Mouse (Mus musculus) T-cell, adult 66 days (primary cell): Measurements from ENCODE around the gene Mnx1. TPM values are rescaled to one million over a fixed set of nuclear protein-coding genes. Genes with fewer than 3 reads are reported as not detected.

Experiments
- total RNA-seq, 2 experiments: library from RNA; stranded (reverse); gene quantifications; 3 replicates in 1 of 2; 4 replicates in 1 of 2; pipeline ENCODE4 v1.2.4; 2023

Gene Mnx1
- not detected for total RNA-seq

DNA sequence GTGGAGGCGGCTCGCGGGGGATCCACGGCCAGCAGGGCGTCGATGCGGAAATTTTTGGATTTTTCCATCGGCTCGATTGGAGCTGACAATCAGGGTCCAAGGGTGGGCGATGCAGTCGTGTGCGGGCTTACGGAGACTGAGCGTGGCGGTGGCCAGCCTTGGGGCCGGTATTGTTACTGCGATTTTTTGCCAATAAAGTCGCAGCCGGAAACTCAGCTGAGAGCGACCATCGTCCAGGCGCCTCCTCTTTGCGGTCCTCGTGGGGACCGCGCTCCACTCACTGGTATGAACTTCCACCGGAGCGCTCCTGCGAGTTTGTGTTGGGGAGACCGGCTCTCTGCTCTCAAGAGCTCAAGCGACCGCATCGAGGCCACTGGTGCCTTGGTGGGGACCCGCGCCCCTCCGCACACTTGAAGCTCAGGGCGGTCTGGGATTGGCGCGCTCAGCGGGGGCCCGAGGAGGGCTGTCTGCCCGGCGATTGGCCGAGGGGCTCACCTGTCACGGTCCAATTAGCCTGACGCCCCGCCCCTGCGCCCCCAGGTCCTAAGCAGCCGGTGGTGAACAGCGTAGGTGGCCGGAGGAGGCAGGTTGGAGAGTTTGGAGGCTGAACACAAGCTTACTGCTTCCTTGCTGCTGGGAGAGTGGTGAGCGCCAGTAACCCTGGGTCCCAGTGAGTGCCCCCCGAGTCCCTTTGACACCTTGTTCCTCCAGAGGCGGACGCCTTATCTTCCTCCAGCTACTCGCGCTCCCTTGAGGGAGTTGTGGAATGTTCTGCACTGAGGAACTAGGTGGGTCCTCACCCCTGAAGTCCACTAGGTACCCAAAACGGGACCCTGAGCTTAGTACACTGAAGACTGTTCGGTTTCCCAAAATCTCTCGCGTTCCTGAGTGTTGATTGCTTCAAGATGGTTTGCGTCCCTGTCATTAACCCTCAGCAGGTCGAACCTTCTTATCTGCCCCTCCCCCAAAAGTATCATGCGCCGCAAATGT, at the start of gene Mnx1:
Gene Mnx1, minus strand, starts transcription at position 263 of the 990 bp plus-strand sequence.

DNA sequence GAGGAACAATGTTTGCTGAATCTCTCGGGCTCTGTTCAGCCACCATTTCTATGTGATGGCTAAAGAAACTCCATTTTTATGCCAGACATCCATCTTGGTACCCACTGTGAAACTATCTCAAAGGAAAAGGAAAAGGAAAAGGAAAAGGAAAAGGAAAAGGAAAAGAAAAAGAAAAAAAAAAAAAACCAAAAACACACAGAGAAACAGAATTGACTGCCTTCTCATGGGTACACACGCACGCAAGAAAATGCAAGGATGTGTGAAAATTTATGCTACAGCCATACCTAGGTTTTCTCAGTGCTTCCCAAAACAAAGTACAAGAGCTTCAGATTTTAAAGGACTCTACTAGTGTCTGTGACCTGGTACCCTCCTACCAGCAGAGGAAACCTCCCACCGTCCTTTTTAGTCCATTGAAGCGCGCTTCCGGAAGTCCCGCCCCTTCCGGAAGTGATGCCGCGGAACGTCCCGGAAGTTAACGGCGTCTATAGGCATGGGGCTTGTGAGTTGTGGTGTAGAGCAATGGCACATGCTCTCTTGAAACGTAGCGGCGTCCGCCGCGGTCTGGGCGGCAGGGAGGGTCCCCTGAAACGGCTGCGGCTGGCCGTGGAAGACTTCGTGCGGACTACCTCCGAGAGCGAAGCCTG, 43.9 kb downstream of the Mnx1 start, which contains the start of gene Nom1:
Gene Nom1, plus strand, starts transcription at position 437 of the 644 bp plus-strand sequence.

Other genes starting within 250 kb of the Mnx1 start
- 1 to 10 TPM; 2.8 to 3.3 TPM for gene Lmbr1, start 100.1 kb downstream of the Mnx1 start, total RNA-seq
- gene Nom1, start 43.8 kb downstream of the Mnx1 start, total RNA-seq, result 10 to 100 TPM; 21.0 to 34.1 TPM
- 10 to 100 TPM; 45.5 to 46.2 TPM for gene Ube3c, start 90.8 kb upstream of the Mnx1 start, total RNA-seq